Mouse (Mus musculus): ENCODE results near the gene Rnf183.

GRCm38 (mm10) chr4:62379724-62380381 lies 55.2 kb downstream of the Rnf183 start:
- no peak for TF ChIP-seq POLR2A (IDR thresholded peaks at IDR 0.05; ENCODE audit: low read depth, low read length)
- TF ChIP-seq CTCF (IDR thresholded peaks at IDR 0.05; ENCODE audit: borderline replicate concordance, insufficient read depth, low read length) = no peak
